Mouse (Mus musculus) CD8-positive naive resting alpha-beta T cell, adult 2 months (primary cell): ENCODE data around the gene Ccdc65.

Source experiments
- DNase-seq, 2 experiments: peaks; one replicate each; pipeline ENCODE4 v3.0.0; 2022; ENCODE audit warnings: low read depth in 2 of 2, low spot score in 2 of 2

The Ccdc65 gene

DNA sequence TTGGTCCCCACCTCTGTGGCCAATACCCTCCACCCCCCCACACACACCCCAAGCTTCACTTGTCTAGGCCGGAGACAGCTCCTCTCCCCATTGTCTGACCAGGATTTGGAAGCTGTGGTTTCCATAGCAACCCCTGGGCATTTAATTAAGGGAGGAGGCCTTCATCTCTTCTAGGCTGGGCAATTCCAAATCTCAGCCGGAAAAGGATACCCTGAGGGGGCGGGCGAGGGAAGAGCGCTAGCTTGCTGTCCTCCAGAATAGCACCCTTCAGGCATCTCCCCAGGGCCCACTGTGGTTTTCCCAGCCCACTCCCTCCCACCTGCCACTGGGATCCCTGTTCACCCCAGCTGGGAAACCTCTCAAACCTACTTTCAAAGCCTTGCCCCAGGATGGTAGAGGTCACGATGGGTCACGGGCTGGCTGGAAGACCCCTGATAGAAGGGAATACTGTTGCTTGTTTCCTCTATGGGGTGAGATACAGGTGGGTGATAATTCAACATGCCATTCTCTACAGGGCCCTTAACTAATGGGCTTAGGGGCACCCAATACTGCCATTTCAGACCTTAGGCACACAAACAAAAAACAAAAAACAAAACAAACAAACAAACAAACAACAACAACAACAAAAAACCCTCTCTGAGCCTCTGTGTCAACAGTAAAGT is 16.4 kb upstream of the Ccdc65 start:
- no peak for DNase-seq

DNA sequence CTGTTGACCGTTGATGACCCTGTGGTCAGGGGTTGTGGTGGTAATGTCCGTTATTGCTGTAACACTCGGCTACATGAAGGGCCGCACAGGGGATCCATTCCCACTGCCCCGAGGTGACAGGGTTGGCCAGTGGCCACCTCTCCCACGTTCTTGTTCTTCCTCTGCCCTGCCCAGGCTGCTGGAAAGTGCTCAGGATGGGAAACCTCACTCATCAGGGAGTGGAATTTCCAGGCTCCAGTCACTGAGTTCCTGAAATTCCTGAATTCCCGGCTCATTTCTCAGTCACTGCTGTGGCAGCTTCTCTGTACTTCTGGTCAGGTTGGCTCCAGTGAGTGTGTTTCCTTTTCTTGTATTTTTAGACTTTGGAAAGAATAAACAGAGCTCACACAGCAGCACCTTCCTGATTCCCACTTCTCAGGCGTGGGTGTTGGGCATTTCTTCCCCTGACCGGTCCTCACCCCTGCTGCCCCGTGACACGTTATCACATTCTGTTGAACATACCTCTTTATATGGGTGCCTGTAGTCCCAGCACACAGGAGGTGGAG is 15.8 kb upstream of the Ccdc65 start:
- no peak for DNase-seq

DNA sequence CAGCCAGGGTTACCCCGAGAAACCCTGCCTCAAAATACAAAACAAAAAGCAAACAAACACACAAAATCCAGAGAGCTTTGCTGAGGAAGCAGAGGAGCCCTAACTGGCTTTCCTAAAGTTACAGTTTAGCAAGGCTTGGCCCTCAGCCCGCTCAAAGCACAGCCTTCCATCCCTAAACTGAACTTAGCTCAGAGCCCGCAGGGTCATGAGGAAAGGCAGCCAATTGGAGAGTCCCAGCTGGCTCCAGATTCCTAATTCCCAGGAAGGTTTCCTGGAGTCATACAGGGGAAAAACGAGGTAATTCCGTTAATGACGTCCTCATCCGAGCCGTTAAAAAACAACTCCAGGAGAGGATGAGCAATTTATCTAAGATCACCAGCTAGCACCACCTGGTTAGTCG is 12.3 kb upstream of the Ccdc65 start:
- DNase-seq: no peak

DNA sequence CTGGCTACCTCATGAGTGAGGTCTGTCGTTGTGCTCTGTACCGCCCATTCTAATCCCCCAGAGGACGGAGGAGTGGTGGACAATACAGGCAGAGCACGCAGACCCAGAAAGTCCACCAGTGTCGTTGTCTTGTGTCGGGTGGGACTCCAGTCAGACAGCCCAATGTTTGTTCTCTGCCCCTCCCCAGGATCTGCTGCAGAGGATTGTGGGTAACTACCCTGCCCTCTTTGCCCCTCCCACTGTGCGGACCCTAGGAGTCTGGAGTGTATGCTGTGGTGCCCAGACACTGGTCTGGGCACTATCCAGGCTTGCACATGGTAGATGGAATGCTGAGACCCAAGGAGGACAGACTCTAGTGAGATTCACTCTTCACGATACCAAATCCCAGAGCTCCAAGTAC is 11.8 kb upstream of the Ccdc65 start:
- DNase-seq: no peak

DNA sequence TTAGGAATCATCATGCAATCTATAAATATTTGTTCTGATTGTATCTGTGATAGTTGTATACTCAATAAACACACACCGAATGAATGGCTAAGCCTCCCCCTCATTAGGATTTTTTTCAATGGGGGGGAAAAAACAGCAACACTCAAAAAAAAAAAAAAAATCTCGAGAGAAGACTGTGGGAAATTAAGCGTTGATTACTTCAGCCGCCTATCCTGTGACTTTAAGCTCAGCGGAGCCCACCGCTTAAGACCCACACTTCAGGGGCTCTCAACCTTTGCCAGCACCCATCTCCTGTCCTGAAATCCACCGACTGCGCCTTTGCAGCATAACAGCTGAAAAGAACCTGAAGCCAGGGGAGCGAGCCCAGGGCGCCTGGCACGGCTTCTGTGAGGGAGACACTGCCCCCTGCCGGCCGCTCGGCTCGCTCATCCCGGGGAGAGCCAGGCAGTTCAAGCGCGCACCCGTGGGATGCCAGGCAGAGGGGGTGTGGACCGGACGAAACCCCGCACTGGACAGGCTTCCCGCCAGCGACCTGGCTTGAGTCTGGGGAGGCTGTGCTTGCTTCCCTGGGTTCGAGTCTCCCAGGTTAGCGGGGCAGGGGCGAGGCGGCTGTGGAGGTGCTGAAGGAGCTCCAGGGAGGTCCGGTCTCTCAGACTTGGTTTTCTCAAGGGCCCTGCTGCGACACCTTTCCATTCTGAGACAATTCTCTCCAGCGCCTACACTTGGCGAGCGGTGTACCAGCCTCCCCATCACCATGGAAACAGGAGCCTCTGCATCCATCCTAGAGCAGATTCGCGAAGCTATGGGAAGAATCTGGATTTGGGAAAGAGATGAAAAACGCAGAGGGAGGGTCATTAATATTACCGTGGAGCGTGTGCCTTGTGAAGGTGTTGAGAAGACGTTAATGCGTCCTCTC is 8.6 kb upstream of the Ccdc65 start:
- DNase-seq: peak; percentile 77 to 83

DNA sequence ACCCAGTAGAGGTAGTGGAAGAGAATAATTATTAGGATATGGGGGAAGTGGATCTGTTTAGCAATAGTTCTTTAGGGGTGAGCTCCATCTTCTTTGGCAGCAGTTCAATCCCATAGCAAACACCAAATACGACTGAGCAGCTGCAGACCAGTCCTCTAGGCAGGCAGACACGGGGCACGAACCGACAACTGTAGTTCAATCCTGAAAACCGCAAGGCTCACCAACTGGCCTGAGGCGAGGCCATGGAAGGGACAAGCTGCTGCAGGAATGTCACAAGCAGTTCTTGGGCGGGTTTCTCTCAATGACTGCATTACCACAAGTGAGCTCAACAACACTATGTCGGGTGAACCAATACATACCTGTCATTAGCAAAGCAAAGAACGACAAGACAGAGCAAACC is 3.7 kb upstream of the Ccdc65 start:
- no peak for DNase-seq

DNA sequence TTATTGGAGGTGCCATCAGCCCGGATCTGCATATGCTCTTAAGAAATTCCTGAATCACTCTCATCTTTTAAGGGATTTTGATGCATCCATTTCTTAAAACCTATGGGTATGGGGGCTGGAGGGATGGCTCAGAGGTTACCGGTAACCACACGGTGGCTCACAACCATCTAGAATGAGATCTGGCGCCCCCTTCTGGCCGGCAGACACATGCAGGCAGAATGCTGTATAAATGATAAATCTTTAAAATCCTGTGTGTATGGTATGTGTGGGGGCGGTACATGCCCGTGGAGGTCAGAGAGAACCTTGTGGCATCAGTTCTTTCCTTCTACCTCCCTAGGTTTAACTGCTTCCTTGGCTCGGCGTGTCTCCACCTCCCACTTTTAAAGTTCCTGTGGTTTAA is 2.4 kb downstream of the Ccdc65 start:
- DNase-seq: peak; percentile 63 to 73

DNA sequence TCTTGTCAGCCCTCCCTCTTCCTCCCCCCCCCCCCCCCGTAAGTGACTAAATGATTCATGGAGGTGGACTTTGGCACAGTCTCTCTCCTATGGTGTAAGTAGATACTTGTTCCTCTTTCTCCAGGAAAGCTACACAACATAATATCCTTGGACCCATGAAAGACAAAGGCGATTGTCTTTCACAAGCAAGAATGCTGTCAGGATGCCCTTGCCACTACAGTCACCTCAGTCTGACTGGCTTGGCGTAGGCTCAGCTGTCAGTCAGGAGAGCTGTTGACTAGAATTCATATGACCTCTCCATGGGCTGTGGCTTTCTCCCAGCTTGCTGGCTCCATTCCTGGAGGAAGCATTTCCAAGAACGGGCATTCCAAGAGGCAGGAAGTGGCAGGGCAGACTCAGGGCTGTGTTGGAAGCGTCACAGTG is 6.2 kb downstream of the Ccdc65 start:
- no peak for DNase-seq

DNA sequence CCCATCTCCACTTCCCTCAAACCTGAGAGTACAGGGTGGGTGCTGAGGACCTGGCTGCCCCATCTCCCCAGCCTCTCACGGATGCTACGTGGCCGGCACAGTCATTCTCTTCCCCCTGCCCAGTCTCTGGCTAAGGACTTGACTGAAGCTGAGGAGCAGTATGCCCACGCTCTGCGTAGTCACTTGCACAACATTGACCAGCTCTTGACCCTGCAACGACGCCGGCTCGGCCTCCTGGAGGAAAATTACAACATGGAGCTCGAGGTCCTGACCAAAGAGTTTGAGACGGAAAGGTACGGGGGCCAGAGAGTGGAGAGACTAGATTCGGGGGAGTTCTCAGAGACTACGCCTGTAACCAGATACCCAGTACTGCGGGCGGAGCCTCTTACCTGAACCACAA is 9.3 kb downstream of the Ccdc65 start:
- no peak for DNase-seq

DNA sequence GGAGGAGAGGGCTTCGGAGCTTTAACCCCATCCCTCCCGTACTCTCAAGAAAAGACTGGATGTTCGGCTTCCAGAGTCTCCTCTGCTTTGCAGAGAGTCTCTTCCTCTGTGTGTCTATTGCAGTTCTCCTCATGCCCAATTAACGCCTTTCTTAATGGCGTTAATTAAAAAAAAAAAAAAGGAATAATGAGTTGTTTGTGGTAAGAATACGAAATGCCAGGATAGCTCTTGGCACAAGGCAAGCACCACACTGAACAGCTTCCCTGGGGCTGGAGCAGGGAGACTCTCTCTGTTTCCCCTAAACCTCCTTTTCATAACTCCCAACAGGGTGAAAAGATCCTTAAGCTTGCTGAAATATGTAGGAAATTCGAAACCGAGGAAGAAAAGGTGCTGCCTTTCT is 14.2 kb downstream of the Ccdc65 start:
- no peak for DNase-seq

DNA sequence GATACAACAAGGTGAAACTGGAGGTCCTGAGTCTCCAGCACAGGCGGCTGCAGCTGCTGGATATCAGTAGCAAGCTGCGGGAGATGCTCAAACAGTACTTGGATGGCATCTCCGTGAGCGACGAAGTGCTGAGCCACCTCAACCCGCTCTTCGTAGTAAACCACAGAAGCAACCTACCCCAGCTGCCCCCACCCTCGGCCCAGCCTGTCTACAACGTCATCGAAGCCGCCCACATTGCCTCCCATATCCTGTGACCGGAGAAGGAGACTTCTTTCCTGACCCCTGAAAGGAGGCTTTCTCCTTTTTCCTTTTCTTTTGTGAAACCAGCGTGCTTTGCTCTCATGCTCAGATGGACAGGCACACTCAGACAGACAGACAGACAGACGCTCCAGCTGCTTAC is 14.8 kb downstream of the Ccdc65 start:
- no peak for DNase-seq

DNA sequence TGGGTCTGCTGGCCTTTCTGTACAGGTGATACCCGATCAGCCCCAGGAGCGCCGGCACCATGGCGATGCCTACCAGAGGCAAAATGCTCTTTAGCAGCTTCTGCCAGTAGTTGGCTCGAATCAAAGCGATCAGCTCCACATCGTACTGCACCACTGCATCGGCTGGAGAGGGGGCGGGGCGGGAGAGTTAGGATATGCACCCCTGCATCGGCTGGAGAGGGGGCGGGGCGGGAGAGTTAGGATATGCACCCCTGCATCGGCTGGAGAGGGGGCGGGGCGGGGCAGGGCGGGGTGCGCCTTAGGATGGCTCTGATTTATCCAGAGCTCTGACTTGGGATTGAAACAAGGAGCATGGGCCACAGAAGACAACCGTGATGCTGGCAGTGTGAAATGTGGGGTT is 16.4 kb downstream of the Ccdc65 start:
- DNase-seq: no peak

DNA sequence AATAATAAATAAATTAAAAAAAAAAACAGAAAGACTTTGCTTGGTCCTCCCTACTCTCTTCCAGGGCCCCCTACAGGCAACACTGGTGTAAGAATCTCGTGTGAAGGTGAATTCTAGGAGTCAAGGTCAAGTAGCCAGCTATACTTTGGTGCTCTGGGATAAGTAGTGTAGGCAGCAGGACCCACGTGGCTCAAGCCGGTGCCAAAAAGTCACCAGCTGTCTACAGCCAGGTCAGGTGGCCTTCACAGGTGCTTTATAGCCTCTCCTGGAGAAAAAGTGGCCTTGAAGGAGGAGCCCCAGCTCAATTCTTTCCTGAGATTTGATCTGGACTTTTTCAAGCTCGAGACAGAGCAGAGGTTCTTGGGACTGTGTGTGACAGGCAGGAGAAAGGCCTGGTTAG is 18.1 kb downstream of the Ccdc65 start:
- DNase-seq: no peak

DNA sequence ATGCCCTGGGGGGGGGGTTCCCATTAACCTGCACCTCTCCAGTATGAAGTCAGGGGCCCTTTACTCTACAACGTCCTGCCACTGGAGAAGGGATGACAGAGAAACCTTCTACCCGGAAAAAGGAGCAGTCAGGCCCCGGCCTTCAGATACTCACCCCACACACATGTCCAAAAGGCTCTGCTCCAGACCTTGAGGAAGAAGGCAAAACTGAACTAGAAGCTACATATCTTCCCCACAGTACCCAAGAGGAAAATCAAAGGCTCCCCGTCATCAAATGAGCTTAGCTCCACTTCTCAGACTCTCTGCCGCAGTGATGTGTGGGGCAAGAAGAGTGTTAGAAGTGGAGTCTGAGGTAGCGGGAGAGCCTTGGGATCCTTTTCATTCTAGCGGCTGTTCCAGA is 18.7 kb downstream of the Ccdc65 start:
- DNase-seq: no peak

DNA sequence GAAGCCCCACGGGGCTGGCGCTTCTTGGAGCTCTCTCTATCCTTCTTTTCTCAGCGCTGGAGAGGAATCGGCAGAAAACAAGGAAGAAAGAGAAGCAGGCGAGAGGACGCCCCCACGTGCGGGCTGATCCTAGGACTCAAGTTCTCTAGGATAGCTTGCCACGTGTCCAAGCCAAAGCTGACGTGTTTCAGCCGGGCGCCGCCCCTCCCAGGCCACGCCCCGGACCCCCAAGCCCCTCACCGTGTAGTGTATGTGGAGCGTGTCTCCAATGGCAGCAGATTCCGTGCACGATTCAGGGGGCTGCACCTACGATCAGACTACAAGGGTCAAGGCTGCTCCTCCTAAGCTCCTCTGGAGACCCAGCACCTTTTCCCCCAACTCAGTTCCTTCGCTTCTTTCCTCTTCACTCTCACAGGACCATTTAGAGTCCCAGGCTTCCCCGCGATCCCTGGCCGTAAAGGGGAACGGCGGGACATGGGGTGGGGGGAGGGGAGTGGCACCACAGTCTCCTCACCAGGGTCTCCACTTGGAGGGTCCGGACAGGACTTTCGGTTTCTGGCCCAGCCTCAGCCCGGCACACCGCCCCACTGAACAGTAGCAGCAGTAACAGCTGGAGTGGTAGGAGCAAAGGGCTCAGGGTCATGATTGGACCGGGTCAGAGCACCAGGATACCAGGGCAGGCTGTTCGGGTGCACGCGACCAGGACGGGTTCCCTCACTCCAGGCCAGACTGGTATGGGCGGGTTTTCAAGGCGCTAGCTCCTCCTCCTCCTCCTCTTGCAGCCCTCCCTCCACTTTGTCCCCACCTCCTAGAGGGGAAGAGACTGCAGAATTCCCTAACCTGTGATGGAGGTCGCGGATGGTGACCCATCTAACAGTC is 19.7 kb downstream of the Ccdc65 start, which contains the start of gene Fkbp11:
TSS of gene Fkbp11 (minus strand) at position 756 of the 879 bp plus-strand sequence.
- no peak for DNase-seq

DNA sequence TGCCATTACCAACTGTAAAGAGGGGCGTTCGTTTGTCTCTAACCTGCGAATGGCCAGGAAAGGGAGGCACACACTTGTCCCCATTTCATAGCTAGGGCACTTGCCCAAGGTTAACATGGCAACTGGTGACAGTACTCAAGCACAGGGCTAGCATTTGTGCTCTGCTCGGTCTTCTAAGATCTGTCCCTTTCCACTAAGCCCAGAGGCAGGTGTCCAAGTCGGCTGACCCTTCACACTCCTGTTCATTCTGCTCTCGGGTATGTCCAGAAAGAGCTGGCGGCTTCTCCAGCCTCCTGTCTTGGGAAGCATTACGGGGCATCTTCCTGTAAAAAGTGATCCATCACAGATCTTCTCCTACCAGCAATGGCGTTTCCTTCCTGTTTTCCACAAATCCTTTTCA is 20.4 kb downstream of the Ccdc65 start:
- no peak for DNase-seq

DNA sequence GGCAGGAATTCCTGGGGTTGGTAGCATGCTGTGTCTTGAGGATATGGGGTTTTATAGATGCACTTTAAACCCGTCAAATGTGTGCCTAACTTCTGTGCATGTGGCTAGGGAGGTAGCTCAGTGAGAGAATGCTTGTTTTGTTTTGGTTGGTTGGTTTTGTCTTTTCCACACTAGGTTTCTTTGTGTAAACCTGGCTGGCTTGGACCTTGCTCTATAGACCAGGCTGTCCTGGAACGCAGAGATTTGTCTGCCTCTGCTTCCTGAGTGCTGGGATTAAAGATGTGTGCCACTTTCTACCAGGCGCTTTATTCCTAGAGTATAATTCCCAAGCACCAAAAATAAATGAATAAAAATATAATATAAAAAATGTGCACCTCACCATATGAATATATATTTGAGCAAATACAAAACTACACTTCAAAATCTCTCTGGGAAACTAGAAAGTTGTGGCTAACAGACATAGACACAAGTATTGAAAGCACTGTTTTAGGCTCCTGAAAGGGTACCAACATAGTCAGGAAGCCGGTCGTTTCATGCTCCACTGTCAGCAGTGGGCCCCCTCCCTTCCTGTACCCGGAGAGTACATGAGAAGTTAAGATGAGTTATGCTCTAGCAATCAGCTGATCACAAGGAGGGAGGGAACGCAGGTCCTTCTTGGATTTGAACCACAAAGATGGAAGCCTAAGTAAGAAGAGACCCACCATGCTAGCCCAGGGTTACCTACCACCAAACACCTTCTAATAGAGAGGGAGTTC is 22.0 kb downstream of the Ccdc65 start:
- DNase-seq: no peak

DNA sequence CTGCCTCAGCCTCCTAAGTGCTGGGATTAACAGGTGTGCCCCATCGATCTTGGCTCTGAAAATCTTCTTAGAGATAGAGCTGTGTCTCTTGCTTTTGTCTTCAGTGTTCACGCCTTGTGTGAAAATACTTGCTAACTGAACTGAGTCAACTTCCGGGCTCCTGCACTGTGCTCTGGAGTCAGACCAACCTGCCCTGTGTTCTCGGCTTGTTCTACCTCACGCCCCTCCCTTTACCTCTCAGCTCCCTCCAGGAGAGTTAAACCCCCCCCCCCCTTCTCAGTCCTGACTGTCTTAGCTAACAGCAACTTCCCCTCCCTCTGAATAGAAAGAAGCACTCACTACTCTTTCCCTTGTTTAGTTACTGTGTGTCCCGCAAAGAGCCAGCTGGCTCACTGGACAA is 22.8 kb downstream of the Ccdc65 start:
- no peak for DNase-seq

DNA sequence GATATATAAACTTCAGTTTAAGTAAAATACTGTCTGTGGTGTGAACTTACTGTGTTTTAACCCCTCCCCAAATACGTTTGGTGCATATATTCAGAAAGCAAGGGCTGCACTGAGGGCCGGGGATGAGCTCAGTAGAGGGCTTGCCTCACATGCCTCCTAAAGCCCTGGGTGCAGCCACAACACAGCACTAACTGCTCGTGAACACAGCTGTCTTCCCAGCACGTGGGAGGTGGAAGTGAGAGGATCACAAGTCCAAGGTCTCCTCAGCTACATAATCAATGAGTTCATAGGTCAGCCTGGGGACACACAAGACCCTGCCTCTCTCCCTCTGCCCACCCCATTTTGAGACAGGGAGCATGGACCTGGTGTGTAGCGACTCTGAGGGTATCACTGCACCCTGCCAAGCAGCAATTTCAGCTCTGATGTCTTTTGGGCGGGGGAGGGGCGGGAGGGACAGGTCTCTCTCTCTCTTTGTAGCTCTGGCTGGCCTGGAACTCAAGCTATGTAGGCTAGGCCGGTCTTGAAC is 24.1 kb downstream of the Ccdc65 start:
- no peak for DNase-seq

DNA sequence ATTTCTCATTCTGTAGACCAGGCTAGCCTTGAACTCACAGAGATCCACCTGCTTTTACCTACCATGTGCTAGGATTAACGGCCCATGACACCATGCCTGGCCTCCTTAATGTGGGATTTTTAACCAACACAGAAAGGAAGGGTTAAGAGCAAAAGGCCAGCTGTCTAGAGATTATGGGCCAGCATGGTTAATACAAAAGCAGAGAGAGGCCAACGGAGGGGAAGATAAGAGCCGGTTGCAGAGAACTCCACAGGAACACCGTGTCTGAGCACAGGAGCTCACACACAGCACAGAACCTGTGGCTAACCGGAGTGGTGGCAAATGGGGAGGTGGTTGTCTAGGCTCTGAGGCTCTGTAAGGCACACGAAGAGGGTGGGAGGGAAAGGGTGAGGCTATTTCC is 25.4 kb downstream of the Ccdc65 start:
- DNase-seq: no peak
